Mouse (Mus musculus): Measurements from ENCODE around the gene Scarb1. TPM values are rescaled to one million over a fixed set of nuclear protein-coding genes. Genes with fewer than 3 reads are reported as not detected.

Scarb1 gene
- total and polyA plus RNA-seq, 2 experiments from 2014 or later: 58.2 to 79.8 TPM

DNA sequence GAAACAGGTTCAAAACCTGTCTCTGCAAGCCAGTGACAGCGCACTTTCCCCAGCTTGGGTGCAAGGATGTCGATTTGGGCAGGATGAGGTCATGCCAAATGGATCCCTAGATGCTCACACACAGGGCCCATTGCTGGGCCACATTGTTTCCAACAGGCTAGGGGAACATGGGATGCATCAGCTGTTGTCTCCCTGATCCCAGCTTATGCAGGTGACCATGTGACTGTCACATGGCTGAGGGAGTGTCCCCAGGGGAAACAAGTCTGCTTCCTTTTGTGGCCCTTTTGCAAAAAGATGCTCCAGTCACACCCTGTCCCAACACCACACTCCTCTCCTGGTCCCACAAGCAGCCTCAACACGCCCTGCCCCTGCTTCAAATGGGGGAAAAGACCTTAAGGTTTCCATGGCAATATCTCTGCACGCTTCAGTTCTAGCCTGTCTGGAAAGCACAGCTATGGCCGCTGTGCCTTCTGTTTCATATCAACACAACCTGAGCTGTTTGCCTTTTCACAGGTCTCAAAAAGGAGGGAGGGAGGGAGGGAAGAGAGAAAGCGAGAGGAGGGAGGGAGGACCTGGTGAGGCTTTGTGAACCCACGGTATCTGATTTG is 14.1 kb upstream of the Scarb1 start:
- ATAC-seq (ENCODE audit: insufficient read depth, low read depth) (no peak), DNase-seq (ENCODE audit: low spot score) (no peak)
- Histone ChIP-seq H3K36me3 (replicated peaks; ENCODE audit: control insufficient read depth, insufficient read depth, low read length) (no peaks in the 10 kb centered on the region), H3K27me3 (ENCODE audit: control insufficient read depth, insufficient read depth, low read length) (no peaks in the 10 kb centered on the region), H3K4me1 (ENCODE audit: control insufficient read depth, insufficient read depth) (no peaks in the 10 kb centered on the region), H3K9ac (replicated peaks; ENCODE audit: low read depth, low read length) (no peak overlapping the region), H3K27ac (ENCODE audit: low read depth) (no peak overlapping the region), H3K4me2 (ENCODE audit: low read depth, low read length) (no peak overlapping the region), H3K9me3 (replicated peaks; ENCODE audit: control insufficient read depth, low read length) (no peaks in the 10 kb centered on the region), H3K4me3 (ENCODE audit: low read depth, low read length) (no peak overlapping the region)
- TF ChIP-seq CTCF (IDR thresholded peaks at IDR 0.05; ENCODE audit: low read depth) (no peak), EP300 (IDR thresholded peaks at IDR 0.05; ENCODE audit: low read depth) (no peak)
- WGBS: 61% methylated on average over 7 of the region's 7 CpGs

DNA sequence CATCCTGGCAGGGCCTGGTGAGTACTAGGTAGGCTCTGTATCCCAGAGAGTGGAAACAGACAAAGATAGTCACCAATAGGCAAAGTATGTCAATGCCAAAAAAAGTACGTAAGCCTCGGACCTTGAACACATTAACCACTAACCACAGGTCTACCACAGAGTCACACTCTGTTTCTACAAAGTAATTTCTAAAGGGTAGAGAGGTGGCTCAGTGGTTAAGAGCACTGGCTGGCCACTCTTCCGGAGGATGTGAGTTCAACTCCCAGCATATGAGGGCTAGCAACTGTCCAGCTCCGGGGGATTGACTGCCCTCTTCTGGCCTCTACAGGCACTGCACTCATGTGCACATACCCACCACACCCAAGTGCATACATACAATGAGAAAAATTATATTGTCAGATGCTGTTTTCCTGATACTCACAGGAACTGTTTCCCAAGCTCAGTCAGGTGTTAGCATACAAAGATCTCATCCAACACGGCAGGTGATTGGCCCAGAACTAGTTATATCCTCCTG is 11.9 kb upstream of the Scarb1 start:
- H3K27me3 ChIP-seq (ENCODE audit: control insufficient read depth, insufficient read depth, low read length): no peaks in the 10 kb centered on the region
- no peaks in the 10 kb centered on the region for H3K9me3 ChIP-seq (replicated peaks; ENCODE audit: control insufficient read depth, low read length)
- no peak overlapping the region for H3K9ac ChIP-seq (replicated peaks; ENCODE audit: low read depth, low read length)
- 94% methylated on average over 5 of the region's 5 CpGs for WGBS
- no peak for TF ChIP-seq CTCF (IDR thresholded peaks at IDR 0.05; ENCODE audit: low read depth)
- no peak for TF ChIP-seq EP300 (IDR thresholded peaks at IDR 0.05; ENCODE audit: low read depth)
- H3K4me1 ChIP-seq (ENCODE audit: control insufficient read depth, insufficient read depth): no peaks in the 10 kb centered on the region; the same call in 1 of the 2 replicates
- no peak overlapping the region for H3K4me3 ChIP-seq (ENCODE audit: low read depth, low read length)
- H3K27ac ChIP-seq (ENCODE audit: low read depth): no peak overlapping the region
- DNase-seq (ENCODE audit: low spot score) (no peak), ATAC-seq (ENCODE audit: insufficient read depth, low read depth) (no peak)
- no peaks in the 10 kb centered on the region for H3K36me3 ChIP-seq (replicated peaks; ENCODE audit: control insufficient read depth, insufficient read depth, low read length)
- H3K4me2 ChIP-seq (ENCODE audit: low read depth, low read length): no peak overlapping the region

DNA sequence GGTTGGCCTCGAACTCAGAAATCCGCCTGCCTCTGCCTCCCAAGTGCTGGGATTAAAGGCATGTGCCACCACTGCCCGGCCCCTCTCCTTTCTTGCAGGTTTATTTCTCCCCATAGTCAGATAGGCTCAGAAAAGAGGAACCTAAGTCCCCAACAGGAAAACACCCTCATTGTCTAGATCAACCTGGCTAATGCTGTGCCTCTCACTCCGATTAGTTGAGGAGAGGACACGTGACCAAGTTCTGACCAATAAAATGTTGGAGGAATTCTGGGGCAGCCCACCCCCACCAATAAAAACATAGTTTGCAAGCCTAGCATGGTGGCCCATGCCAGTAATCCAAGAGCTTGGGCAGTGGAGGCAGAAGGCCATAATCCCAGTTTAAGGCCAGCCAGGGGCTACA is 11.0 kb upstream of the Scarb1 start:
- WGBS: 86% methylated on average over 5 of the region's 5 CpGs
- TF ChIP-seq CTCF (IDR thresholded peaks at IDR 0.05; ENCODE audit: low read depth) (no peak), EP300 (IDR thresholded peaks at IDR 0.05; ENCODE audit: low read depth) (no peak)

DNA sequence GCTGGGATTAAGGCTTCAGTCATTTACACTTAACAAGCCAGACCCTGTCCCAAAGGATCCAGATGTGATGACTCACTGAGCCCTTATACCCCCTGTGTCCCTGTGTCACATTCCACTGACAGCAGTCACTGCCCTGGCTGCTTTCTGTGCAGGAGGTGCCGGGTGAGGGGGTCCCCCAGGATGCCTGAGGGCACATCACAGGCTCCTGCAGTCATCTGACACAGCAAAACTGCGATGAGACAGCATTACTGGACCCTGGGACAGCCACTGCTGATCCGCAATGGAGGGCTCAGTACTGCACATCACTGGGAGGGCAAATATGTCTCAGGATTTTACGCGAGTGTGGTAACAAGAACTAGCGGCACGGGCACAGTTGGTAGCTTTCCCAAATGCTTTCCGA is 10.2 kb upstream of the Scarb1 start:
- no peak for ATAC-seq (ENCODE audit: insufficient read depth, low read depth)
- WGBS: 73% methylated on average over 8 of the region's 8 CpGs
- no peak for DNase-seq (ENCODE audit: low spot score)
- Histone ChIP-seq H3K9ac (replicated peaks; ENCODE audit: low read depth, low read length) (no peak overlapping the region), H3K27me3 (ENCODE audit: control insufficient read depth, insufficient read depth, low read length) (no peaks in the 10 kb centered on the region), H3K27ac (ENCODE audit: low read depth) (no peak overlapping the region), H3K4me2 (ENCODE audit: low read depth, low read length) (no peak overlapping the region), H3K4me1 (ENCODE audit: control insufficient read depth, insufficient read depth) (no peaks in the 10 kb centered on the region; the same call in 1 of the 2 replicates), H3K36me3 (replicated peaks; ENCODE audit: control insufficient read depth, insufficient read depth, low read length) (no peaks in the 10 kb centered on the region), H3K4me3 (ENCODE audit: low read depth, low read length) (no peak overlapping the region), H3K9me3 (replicated peaks; ENCODE audit: control insufficient read depth, low read length) (no peaks in the 10 kb centered on the region)
- no peak for TF ChIP-seq EP300 (IDR thresholded peaks at IDR 0.05; ENCODE audit: low read depth)
- no peak for TF ChIP-seq CTCF (IDR thresholded peaks at IDR 0.05; ENCODE audit: low read depth)

More for the DNA sequence above, 11.0 kb upstream of the Scarb1 start:
- no peak overlapping the region for H3K4me3 ChIP-seq (ENCODE audit: low read depth, low read length)
- no peaks in the 10 kb centered on the region for H3K36me3 ChIP-seq (replicated peaks; ENCODE audit: control insufficient read depth, insufficient read depth, low read length)
- DNase-seq (ENCODE audit: low spot score) (no peak), ATAC-seq (ENCODE audit: insufficient read depth, low read depth) (no peak)
- H3K9me3 ChIP-seq (replicated peaks; ENCODE audit: control insufficient read depth, low read length): no peaks in the 10 kb centered on the region
- H3K27ac ChIP-seq (ENCODE audit: low read depth): no peak overlapping the region
- H3K4me2 ChIP-seq (ENCODE audit: low read depth, low read length): no peak overlapping the region
- H3K9ac ChIP-seq (replicated peaks; ENCODE audit: low read depth, low read length): no peak overlapping the region
- no peaks in the 10 kb centered on the region for H3K27me3 ChIP-seq (ENCODE audit: control insufficient read depth, insufficient read depth, low read length)
- H3K4me1 ChIP-seq (ENCODE audit: control insufficient read depth, insufficient read depth): no peaks in the 10 kb centered on the region; the same call in 1 of the 2 replicates

DNA sequence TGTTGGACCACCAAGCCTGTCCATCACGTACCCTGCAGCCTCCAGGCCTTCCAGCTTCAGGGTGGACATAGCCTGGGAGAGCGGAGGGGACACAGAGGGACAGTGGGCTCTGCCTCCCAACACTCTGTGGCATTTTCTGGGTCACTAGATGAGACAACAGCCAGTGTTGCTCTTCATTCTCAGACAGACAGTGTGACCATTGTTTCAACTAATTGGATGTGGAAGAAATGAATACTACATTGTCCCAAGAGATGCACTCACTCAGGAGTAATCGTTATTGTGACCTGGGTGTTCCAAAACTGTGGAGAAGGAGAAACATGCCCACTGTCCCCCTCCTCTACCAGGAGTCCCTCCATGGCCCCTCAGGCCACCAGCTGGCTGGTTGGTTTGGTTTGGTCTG is 8.5 kb upstream of the Scarb1 start:
- no peak overlapping the region for H3K4me2 ChIP-seq (ENCODE audit: low read depth, low read length)
- no peak overlapping the region for H3K9ac ChIP-seq (replicated peaks; ENCODE audit: low read depth, low read length)
- H3K4me3 ChIP-seq (ENCODE audit: low read depth, low read length): no peak overlapping the region
- no peaks in the 10 kb centered on the region; the same call in 1 of the 2 replicates for H3K4me1 ChIP-seq (ENCODE audit: control insufficient read depth, insufficient read depth)
- TF ChIP-seq CTCF (IDR thresholded peaks at IDR 0.05; ENCODE audit: low read depth) (no peak), EP300 (IDR thresholded peaks at IDR 0.05; ENCODE audit: low read depth) (no peak)
- H3K27ac ChIP-seq (ENCODE audit: low read depth): no peak overlapping the region
- no peaks in the 10 kb centered on the region for H3K27me3 ChIP-seq (ENCODE audit: control insufficient read depth, insufficient read depth, low read length)
- WGBS: 80% methylated on average over 3 of the region's 3 CpGs
- no peak for DNase-seq (ENCODE audit: low spot score)
- no peak for ATAC-seq (ENCODE audit: insufficient read depth, low read depth)
- H3K9me3 ChIP-seq (replicated peaks; ENCODE audit: control insufficient read depth, low read length): no peaks in the 10 kb centered on the region
- H3K36me3 ChIP-seq (replicated peaks; ENCODE audit: control insufficient read depth, insufficient read depth, low read length): no peaks in the 10 kb centered on the region

DNA sequence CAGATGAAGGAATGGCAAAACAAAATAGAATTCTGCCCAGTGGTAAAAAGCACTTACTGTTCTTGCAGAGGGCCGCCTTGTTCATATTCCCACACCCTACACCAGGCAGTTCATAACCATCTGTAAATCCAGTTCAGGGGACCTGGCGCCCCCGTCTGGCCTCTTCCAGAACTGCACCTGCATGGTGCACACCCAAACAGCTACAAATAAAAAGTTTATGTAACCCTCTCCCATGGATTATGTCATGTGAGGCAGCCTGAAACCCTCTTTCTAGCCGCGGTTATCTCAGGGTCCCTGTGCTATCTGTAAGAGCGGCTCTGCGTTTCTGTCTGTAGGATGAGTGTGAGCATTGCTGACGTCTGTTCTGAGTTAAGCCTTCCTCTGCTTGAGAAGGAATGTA is 7.6 kb upstream of the Scarb1 start:
- H3K4me1 ChIP-seq (ENCODE audit: control insufficient read depth, insufficient read depth): no peaks in the 10 kb centered on the region; the same call in 1 of the 2 replicates
- WGBS: 26% methylated on average over 8 of the region's 8 CpGs
- H3K9ac ChIP-seq (replicated peaks; ENCODE audit: low read depth, low read length): no peak overlapping the region
- H3K4me2 ChIP-seq (ENCODE audit: low read depth, low read length): no peak overlapping the region
- H3K27me3 ChIP-seq (ENCODE audit: control insufficient read depth, insufficient read depth, low read length): no peaks in the 10 kb centered on the region
- ATAC-seq (ENCODE audit: insufficient read depth, low read depth): peak; percentile 56
- DNase-seq (ENCODE audit: low spot score): peak; percentile 29
- no peak overlapping the region for H3K4me3 ChIP-seq (ENCODE audit: low read depth, low read length)
- H3K36me3 ChIP-seq (replicated peaks; ENCODE audit: control insufficient read depth, insufficient read depth, low read length): no peaks in the 10 kb centered on the region
- TF ChIP-seq CTCF (IDR thresholded peaks at IDR 0.05; ENCODE audit: low read depth) (peak; percentile 65), EP300 (IDR thresholded peaks at IDR 0.05; ENCODE audit: low read depth) (no peak)
- no peaks in the 10 kb centered on the region for H3K9me3 ChIP-seq (replicated peaks; ENCODE audit: control insufficient read depth, low read length)
- H3K27ac ChIP-seq (ENCODE audit: low read depth): no peak overlapping the region

Data from heart, postnatal 0 days (tissue).